Mouse (Mus musculus) cortical plate, adult 2 months (tissue): ENCODE results near the gene Pced1b. TPM values are rescaled to one million over a fixed set of nuclear protein-coding genes. Genes with fewer than 3 reads are reported as not detected.

Source experiments
- H3K27ac ChIP-seq: fragments of 200-500 bp; 2 replicates; pipeline ENCODE4 v1.5.1; 2012; ENCODE audit warnings: low read length, control low read depth, inconsistent platforms; ENCODE audit not compliant: insufficient read depth
- H3K4me1 ChIP-seq: fragments of 200-500 bp; 2 replicates; pipeline ENCODE4 v1.6.1; 2011; ENCODE audit warnings: low read length; ENCODE audit not compliant: control insufficient read depth, insufficient read depth
- H3K4me3 ChIP-seq: fragments of 200-500 bp; 2 replicates; pipeline ENCODE4 v1.5.1; 2011; ENCODE audit warnings: mild to moderate bottlenecking, low read length, control low read depth; ENCODE audit not compliant: insufficient read depth
- CTCF ChIP-seq: fragments of 200-500 bp; IDR thresholded peaks from 2 replicates; pipeline ENCODE4 v1.5.1; 2011; ENCODE audit warnings: mild to moderate bottlenecking, control low read depth, low read length; ENCODE audit not compliant: insufficient read depth; ENCODE audit errors: extremely low read depth
- POLR2A ChIP-seq: fragments of 200-500 bp; IDR thresholded peaks from 2 replicates; pipeline ENCODE4 v1.6.1; 2011; ENCODE audit warnings: mild to moderate bottlenecking, low read length, control low read depth; ENCODE audit not compliant: insufficient read depth; ENCODE audit errors: extremely low read depth
- polyA plus RNA-seq: library from polyadenylated mRNA; depleted of rRNA; stranded (reverse); fragments of >200 nt; gene quantifications from 2 replicates; pipeline ENCODE4 v1.2.3, GENCODE M21; 2012; rRNA removed

Gene Pced1b
- polyA plus RNA-seq, 1 experiment = 9.9 TPM

GRCm38 (mm10) chr15:97422212-97422944 is 175.5 kb downstream of the Pced1b start:
- TF ChIP-seq POLR2A = no peak
- no peak overlapping the region for H3K27ac ChIP-seq
- no peak overlapping the region for H3K4me3 ChIP-seq
- H3K4me1 ChIP-seq = no peaks in the 10 kb centered on the region

DNA sequence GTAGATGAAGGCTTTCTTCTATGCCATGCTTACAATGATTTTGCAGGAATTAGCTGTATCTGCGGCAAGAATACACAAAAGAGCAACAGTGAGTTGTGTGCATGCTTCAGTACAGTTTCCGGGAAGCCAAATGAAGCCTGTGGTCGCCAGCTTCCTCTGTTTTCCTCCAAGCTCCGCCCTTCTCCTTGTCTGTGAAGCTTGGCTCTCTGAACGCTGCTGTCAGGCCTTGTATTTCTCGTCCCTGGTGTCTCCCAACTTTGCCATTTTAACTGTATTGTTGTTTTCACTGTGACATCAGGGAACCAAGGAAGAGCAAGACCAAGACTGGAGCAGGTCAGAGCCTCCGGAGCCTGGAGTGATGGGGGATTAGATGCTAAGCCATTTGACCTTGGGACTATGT is 177.5 kb downstream of the Pced1b start:
- no peak for TF ChIP-seq POLR2A
- no peak for TF ChIP-seq CTCF
- Histone ChIP-seq H3K4me3 (no peak overlapping the region), H3K27ac (no peak overlapping the region), H3K4me1 (no peaks in the 10 kb centered on the region)

GRCm38 (mm10) chr15:97424961-97425360 is 178.1 kb downstream of the Pced1b start:
- TF ChIP-seq CTCF = no peak
- no peak for TF ChIP-seq POLR2A
- no peaks in the 10 kb centered on the region for H3K4me1 ChIP-seq
- H3K27ac ChIP-seq = no peak overlapping the region
- H3K4me3 ChIP-seq = no peak overlapping the region

DNA sequence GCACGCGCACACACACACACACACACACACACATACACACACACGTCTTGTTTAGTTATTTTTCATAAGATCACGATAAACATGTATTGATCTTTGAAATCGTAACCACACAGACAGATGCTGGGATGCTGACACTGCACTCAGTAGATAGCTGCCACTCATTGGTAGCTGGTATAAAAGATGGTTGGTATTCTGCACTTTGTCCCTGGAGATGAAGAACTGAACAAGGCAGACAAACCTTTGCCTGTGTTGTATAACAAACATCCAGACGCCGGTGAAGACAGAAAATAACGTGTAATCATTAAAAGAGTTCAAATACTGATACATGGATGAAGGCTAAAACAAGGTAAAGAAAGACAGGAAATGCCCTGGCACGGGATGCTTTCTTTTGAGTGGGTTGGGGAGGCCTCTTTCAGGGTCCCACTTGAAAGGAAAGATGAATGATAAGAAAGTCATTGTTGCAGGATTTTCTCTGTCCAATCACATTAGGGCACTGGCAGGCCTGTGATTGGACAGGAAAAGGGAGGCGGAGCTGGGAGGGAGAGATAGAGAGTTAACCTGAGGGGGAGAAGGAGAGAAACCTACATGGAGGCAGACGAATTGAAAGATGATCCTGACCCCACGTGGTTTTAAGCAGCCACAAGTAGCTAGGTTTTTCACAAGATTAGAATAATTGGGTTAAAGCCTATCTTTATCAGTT is 182.4 kb downstream of the Pced1b start:
- no peak for TF ChIP-seq POLR2A
- no peak for TF ChIP-seq CTCF
- Histone ChIP-seq H3K4me1 (no peaks in the 10 kb centered on the region), H3K4me3 (no peak overlapping the region), H3K27ac (no peak overlapping the region)

DNA sequence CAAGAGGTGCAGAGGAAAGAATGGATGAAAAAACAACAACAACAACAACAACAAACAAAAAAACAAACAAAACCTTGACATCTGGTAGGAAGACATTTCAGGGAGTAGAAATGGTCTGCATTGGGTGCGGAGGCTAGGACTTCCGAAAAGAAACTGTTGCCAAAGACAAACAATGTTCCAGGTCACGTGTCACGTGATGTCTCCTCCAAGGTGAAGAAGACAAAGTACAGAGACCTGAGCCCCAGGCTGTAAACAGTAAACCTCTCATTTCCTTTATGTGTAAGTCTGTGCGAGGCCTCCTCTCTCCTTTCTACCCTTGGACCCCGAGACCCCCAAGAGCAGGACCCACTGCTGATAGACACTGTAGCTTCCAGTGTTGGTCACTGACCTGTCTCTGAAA is 184.6 kb downstream of the Pced1b start:
- Histone ChIP-seq H3K4me1 (no peaks in the 10 kb centered on the region), H3K4me3 (no peak overlapping the region)
- TF ChIP-seq CTCF (no peak), POLR2A (no peak)

DNA sequence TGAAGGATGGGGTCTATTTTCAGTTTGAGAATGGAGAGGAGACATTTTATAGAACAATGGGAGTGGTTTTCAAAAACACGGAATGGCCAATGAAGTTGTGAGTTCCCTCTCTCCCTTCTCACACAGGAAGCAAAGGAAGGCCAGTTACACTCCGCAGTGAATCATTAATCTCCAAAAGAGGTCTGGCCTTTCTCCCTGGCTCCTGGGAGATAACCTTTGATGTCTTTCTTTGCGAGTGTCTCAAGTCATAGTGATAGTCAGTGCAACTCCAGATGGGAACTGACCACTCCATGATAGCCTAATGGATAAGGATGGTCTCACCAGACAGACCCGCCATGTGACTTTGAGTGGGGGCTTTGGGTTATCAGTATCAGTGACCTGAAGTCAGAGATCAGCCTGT is 185.3 kb downstream of the Pced1b start:
- TF ChIP-seq POLR2A = no peak
- no peak for TF ChIP-seq CTCF
- H3K4me3 ChIP-seq = no peak overlapping the region
- no peaks in the 10 kb centered on the region for H3K4me1 ChIP-seq
- no peak overlapping the region for H3K27ac ChIP-seq

More for the DNA sequence above, 184.6 kb downstream of the Pced1b start:
- H3K27ac ChIP-seq = no peak overlapping the region

Other genes starting within 250 kb of the Pced1b start
- 0.62 and 0.63 TPM in 2 replicates for gene Slc38a4, start 191.2 kb upstream of the Pced1b start, polyA plus RNA-seq
- gene Amigo2, start 180 bp downstream of the Pced1b start, polyA plus RNA-seq = 2.2 and 2.9 TPM in 2 replicates